Mouse (Mus musculus) spleen, postnatal 36 days (tissue): Measurements from ENCODE around the gene Dolpp1.
"Not testable (repeated sequence)": the region's sequence is repeated elsewhere in the genome, so short reads cannot be mapped to it uniquely, and the experiment has no call there.

ENCODE experiments used
- DNase-seq, 2 experiments: peaks; one replicate each; pipeline ENCODE4 v3.0.0; 2022; ENCODE audit warnings: low spot score in 2 of 2, mixed read lengths in 1 of 2

The Dolpp1 gene

GRCm38 (mm10) chr2:30409454-30410176 lies 17.6 kb downstream of the Dolpp1 start:
- DNase-seq: no peak

DNA sequence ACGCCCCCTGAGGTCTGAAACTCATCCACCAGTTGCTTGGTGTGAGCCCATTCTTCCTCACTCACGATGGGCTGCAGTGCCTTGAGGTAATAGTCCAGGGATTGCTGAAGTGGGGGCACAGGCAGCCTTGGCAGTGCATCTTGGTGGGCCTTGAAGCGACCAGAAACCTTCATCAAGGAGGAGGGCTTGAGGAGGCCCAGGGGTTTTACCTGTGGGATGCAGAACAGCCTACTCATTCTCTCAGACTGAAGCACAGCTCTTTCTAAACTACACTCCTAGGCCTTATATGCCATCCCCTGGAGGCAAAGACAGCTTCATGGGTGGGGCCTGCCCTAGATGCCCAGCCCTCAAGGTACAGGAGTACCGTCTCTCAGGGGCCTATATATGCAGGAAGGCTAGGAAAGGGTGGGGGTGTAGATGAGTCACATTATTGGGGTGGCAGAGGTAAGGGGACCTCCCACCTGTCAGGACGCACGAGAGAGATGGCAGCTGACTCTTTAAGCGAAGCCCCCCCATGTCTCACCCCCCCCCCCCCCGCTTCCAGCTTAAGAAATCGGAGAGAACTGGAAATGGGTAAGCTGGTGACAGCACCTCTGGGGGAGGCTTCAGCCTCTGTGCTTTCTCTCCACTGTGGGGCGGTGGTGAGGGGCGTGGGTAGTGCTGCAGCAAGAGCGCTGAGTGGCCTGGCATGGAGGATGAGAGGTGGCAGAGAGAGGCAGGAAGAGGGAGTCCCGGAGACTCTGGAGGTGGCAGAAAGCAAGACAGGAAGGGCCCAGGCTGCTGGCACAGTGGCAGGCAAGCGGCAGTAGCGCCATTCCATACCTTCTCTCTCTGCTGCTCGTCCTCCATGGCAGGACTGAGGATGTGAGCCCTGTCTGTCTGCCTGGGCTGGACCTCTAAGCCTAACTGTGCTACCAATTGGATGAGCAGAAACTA lies 21.3 kb downstream of the Dolpp1 start:
- no peak for DNase-seq

DNA sequence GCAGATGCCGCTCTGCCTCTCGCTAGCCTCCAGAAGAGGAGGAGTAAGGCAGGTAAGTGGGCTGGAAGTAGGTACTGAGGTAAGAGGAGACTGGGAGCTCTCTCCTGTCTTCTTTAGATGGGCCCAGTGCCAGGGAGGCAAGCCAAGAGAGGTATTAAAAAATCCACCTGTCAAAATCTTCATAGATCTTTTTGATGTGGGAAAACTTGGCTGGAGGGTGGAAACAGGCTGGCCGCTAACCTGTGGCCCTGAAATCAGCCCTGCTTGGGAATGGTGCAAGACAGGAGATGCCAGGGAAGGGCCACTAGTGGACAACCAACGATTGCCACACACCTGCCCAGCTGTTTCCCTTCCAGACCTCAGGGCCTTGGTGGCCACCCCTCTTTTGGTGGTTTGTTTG lies 22.0 kb downstream of the Dolpp1 start:
- no peak for DNase-seq

DNA sequence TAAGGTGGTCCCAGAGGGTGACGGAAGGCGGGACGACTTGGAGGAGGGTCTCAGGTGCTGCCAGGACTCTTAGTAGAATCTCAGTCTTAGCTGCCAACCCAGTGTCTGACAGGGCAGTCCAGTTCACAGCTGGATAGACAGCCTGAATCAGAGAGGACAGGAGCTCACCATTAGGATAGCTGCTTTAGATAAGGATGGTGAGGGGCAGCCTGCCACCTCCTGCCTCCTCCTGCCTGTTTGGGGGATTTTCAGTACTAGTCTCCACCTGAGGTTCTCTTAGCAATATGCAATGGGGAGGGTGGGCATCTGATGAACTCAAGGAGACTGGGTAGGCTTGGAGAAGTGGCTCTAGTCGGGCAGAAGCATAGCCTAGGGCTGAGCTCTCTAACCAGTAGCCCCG lies 22.6 kb downstream of the Dolpp1 start:
- no peak for DNase-seq

- DNase-seq: peak; percentile 90 to 92
Measured at GRCm38 (mm10) chr2:30415157-30415935, 23.3 kb downstream of the Dolpp1 start, which contains the start of gene Crat. Gene Crat (minus strand): TSS chr2:30415813.

DNA sequence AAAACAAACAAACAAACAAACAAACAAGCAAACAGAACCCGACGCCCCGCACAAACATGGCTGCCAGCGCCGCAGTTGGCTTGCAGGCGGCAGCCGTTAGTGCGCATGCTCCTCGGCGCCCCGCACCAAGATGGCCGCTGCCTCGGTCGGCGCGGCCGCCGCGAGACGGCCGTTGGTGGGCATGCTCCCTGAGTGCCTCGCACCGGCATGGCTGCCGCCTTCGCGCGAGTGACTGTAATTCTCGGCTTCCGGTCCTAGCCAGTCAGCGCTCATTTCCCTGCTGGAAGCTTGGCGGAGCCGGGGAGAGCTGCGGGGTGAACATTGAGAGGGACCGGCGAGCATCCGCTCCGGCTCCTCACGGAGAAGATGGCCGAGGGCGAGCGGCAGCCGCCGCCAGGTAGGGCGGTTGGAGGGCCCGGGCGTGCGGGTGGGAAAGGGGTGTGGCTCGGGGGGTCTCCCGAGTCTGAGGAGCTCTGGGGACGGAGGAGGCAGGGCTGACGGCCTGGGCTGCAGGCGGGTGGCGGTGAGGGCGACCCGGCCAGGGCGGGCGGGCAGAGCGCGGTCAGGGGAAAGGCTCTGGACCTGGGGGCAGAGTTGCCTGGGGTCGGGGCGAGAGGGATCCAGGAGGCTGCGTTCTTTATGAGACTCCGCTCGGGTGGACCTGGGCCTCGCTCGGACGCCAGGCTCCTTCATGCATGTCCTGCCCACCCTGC lies 24.0 kb downstream of the Dolpp1 start, which contains the start of gene Ptpa:
Gene Ptpa, plus strand, starts transcription at position 104 of the 713 bp plus-strand sequence.
- DNase-seq: peak; percentile 91 to 92

DNA sequence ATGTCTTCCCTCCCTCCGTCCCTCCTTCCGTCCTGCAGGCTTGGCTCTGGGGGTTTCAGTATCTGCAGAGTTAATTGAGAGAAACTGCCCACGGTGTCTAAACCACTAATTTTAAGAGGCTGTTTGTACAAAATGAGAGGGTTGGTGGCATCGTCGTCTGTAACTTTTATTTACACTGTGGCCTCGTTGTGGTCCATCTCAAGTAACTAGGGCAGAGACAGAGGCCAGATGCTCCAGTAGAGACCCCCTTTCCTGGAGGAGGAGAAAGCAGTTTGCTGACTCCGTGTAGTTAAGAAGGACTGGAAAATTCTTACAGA lies 24.6 kb downstream of the Dolpp1 start:
- peak in 1 of 2 experiments; percentile 42 for DNase-seq

DNA sequence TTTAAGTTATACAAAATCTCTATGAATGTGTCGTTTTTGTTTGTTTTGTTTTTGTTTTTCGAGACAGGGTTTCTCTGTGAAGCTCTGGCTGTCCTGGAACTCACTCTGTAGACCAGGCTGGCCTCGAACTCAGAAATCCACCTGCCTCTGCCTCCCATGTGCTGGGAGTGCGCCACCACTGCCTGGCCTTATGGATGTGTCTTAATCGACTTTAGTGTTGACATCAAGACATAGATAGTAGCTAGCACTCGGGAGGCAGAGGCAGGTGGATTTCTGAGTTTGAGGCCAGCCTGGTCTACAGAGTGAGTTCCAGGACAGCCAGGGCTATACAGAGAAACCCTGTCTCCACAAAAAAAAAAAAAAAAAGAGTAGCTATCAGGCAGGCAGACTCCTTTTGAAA lies 25.1 kb downstream of the Dolpp1 start:
- DNase-seq: not testable (repeated sequence)

GRCm38 (mm10) chr2:30417595-30418165 lies 25.6 kb downstream of the Dolpp1 start:
- DNase-seq: peak in 1 of 2 experiments; percentile 51

DNA sequence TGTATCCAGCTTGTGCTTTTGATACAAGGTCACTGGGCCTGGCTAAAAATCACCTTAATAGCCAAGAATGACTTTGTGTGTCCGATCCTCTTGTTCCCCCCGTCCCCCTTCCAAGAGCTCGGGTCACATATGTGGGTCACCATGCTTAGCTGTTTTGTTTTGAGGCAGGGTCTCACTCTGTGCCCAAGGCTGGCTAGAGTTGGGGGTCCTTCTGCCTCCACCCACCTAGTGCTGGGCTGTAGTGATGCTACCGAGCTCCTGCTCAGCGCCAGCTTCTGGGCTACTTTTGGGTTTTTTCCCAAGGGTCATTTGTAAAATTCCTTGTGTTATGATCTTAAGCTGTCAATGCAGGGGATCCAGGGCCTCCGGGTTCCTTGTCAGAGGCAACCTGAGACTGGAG lies 26.2 kb downstream of the Dolpp1 start:
- DNase-seq: no peak

DNA sequence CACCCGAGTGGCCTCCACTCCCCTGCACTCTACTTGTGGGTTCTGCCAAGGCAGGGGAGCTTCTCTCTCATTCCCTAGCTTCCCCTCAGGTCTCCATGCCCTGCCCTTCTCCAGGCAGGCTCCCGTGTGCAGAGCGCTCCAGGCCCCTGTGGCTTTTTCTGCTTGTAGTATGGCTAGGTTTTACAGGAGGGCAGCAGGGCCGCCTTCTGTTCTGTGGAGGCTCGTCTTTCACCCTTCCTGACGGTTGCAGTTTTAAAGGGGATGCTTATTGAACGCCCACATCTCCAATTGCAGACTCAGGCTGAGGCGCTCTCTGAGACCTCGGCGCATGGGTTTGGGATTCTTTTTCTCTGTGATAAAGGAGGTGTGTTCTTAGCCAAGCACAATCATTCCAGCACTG lies 27.1 kb downstream of the Dolpp1 start:
- DNase-seq: no peak

GRCm38 (mm10) chr2:30421432-30421831 lies 29.4 kb downstream of the Dolpp1 start:
- no peak for DNase-seq

GRCm38 (mm10) chr2:30429156-30429555 lies 37.1 kb downstream of the Dolpp1 start:
- no peak for DNase-seq

DNA sequence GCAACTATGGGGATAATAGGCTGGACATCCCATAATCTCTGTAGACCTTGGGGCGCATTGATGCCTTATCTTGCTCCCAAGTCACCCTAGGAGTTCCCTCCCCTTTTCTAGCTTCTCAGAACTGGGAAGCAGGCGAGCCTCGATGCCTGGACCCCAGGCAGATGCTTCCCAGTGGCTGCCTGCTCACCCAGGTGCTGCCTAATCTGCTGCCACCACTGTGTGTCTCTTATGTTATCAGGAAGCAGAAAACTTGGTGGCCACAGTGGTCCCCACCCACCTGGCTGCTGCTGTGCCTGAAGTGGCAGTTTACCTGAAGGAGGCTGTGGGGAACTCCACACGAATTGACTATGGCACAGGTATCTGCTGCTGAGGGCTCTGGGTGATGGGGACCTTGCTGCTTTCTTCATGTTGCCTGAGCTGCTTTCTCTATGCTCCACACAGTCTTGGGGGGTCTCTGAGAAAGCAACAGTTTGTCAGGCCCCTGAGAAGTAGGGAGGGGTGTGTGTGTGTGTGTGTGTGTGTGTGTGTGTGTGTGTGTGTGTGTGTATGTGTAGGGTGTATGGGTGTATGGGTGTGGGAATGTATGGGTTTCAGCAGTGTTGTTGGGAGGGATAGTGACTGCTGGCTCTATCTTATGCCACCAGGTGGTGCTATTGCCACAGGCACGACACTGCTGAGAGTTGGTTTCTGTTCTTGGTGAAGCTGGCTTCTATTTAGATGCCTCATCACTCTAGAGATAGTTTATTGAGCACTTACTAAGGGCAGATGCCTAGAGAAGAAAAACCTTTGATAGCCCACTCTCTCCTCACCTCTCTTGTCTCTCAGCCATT lies 43.5 kb downstream of the Dolpp1 start:
- peak; percentile 65 to 71 for DNase-seq

DNA sequence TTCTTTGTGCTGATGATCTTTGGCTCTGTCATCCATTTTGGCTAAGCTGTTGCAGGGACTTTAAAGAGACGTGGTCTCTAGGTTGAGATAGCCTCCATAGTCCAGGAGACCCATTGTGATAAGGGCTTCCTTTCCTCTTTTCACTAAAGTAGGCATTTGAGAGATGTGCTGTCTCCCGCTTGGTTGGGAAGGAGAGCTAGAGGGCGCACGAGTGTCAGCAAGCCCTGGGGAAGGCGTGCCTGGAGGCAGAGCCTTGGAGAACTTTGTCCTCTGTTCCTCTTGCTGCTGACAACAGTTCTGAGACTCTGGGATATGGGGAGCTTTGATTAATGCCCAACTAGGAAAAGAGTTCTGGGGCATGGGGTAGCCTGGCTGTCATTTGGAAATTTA lies 44.1 kb downstream of the Dolpp1 start:
- no peak for DNase-seq

DNA sequence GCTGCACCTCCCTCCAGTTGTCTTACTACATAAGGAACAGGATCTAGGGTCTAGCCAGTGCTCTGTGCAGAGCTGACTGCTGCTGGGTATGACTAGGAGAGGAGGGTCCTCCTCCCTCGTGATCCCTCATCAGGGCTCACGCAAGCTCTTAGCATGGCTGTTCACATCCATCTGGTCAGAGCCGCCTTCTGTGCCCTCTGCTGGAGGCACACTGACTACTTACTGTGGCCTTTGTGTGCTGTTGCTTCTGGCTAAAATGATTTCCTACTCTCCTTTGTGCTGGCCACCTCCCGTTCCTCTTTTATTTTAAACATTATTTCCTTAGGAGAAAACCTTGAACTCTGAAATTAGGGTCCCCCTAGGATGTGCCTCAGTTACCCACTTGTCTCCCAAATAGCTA lies 44.8 kb downstream of the Dolpp1 start:
- no peak for DNase-seq

DNA sequence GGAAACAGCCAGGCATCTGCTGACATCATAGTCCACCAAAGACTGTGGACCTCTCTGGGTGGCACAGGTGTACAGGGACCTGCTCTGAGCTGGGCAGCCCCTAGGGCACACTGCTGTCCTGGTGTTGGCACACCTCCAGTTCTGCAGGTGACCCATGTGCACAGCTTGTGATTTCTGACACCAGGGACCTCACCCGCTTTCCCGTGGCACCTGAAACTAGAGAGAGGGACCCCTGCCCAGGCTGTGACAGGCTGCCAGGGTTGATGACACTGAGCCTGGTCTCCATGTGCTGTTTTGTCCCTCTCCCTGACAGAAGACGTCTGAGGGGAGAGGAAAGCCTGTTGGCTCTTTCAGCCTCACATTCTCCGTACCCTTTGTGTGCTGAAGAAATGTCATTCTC lies 45.7 kb downstream of the Dolpp1 start:
- DNase-seq: no peak

DNA sequence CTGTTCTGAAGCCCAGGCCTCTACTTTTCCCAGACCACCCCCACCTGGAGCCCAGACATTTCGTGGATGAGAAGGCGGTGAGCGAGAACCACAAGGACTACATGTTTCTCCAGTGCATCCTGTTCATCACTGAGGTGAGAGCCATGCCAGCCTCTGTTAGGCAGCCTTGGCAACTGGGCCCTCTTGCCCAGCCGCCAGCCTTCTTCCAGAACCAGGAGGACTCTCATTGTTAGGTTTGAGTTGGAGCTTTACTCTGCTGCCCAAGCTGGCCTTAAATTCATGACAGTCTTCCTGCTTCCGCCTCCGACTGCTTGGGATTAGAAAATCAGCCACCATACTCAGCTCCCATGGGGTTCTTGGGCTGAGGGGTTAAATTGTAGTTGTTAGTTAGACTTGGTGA lies 47.6 kb downstream of the Dolpp1 start:
- DNase-seq: no peak

- DNase-seq: no peak
Measured at GRCm38 (mm10) chr2:30440211-30440700, 48.2 kb downstream of the Dolpp1 start.
